Mouse (Mus musculus) hindbrain, embryonic 12.5 days (tissue): ENCODE data around the gene Srsf1. TPM values are rescaled to one million over a fixed set of nuclear protein-coding genes. Genes with fewer than 3 reads are reported as not detected.

Source experiments
- ATAC-seq: fragments of 200-750 bp; cut with Nextera tagmentation; 2 replicates; pipeline ENCODE4 v1.8.0; 2017; ENCODE audit warnings: moderate TSS enrichment; ENCODE audit not compliant: low FRiP score
- H3K27ac ChIP-seq: fragments of 300-500 bp; sonication (generic); 2 replicates; pipeline ENCODE4 v1.5.1; 2016; ENCODE audit warnings: mild to moderate bottlenecking
- H3K27me3 ChIP-seq: fragments of 300-500 bp; sonication (generic); 2 replicates; pipeline ENCODE4 v1.6.1; 2016; ENCODE audit warnings: mild to moderate bottlenecking
- H3K36me3 ChIP-seq: fragments of 300-500 bp; sonication (generic); 2 replicates; pipeline ENCODE4 v1.6.1; 2016; ENCODE audit warnings: mild to moderate bottlenecking
- H3K4me1 ChIP-seq: fragments of 300-500 bp; sonication (generic); 2 replicates; pipeline ENCODE4 v1.6.1; 2016
- H3K4me2 ChIP-seq: fragments of 300-500 bp; sonication (generic); replicated peaks from 2 replicates; pipeline ENCODE4 v1.6.1; 2016; ENCODE audit warnings: mild to moderate bottlenecking
- H3K4me3 ChIP-seq: fragments of 300-500 bp; sonication (generic); 2 replicates; pipeline ENCODE4 v1.5.1; 2016; ENCODE audit warnings: mild to moderate bottlenecking
- H3K9ac ChIP-seq: fragments of 300-500 bp; sonication (generic); 2 replicates; pipeline ENCODE4 v1.6.1; 2016; ENCODE audit warnings: mild to moderate bottlenecking, moderate library complexity
- H3K9me3 ChIP-seq: fragments of 300-500 bp; sonication (generic); replicated peaks from 2 replicates; pipeline ENCODE4 v1.6.1; 2016; ENCODE audit warnings: mild to moderate bottlenecking
- WGBS: fragments of 180-500 bp; shearing (Covaris S2); methylation state at CpG from one replicate; pipeline ENCODE4 v1.1.7; 2016; 5-methylcytosine and 5-hydroxymethylcytosine counted together
- polyA plus RNA-seq: library from polyadenylated mRNA; unstranded; fragments of >200 nt; fragmentation: Nextera tagmentation; extraction: Ambion mirVana; gene quantifications from 2 replicates; pipeline ENCODE4 v1.2.1, GENCODE M21; 2016

The Srsf1 gene
- polyA plus RNA-seq, 1 experiment from 2014 or later: 468 TPM

- Histone ChIP-seq H3K4me2 (no peak overlapping the region), H3K27me3 (no peaks in the 10 kb centered on the region), H3K9me3 (0 out of 2 replicates have a peak, but pooled peaks cover 3% of the 10 kb centered on the region), H3K27ac (no peak overlapping the region), H3K4me1 (peaks cover 24% of the 10 kb centered on the region), H3K4me3 (no peak overlapping the region), H3K36me3 (peaks cover 16% of the 10 kb centered on the region), H3K9ac (no peak overlapping the region)
- whole genome bisulfite sequencing: 90% methylated on average over 4 of the region's 4 CpGs
- no peak for ATAC-seq
These were observed 1.3 kb upstream of the Srsf1 start for GRCm38 (mm10) chr11:88045878-88046277.

- Histone ChIP-seq H3K4me1 (peaks cover 24% of the 10 kb centered on the region), H3K36me3 (peaks cover 18% of the 10 kb centered on the region), H3K9me3 (0 out of 2 replicates have a peak, but pooled peaks cover 3% of the 10 kb centered on the region), H3K4me3 (peak overlapping the region; percentile 97), H3K9ac (peak overlapping the region; percentile 99), H3K4me2 (peak overlapping the region; percentile 91), H3K27ac (peak overlapping the region; percentile 99), H3K27me3 (no peaks in the 10 kb centered on the region)
- 62% methylated on average over 17 of the region's 17 CpGs for WGBS
- no peak for ATAC-seq
These were observed 743 bp upstream of the Srsf1 start for GRCm38 (mm10) chr11:88046323-88046937.

GRCm38 (mm10) chr11:88047871-88048531 lies 828 bp downstream of the Srsf1 start:
- Histone ChIP-seq H3K4me3 (peak overlapping the region; percentile 97), H3K27ac (peak overlapping the region; percentile 99), H3K27me3 (no peaks in the 10 kb centered on the region), H3K36me3 (peaks cover 24% of the 10 kb centered on the region), H3K4me1 (peaks cover 24% of the 10 kb centered on the region), H3K4me2 (peak overlapping the region; percentile 91), H3K9ac (peak overlapping the region; percentile 99), H3K9me3 (0 out of 2 replicates have a peak, but pooled peaks cover 2% of the 10 kb centered on the region)
- peak; percentile 82 for ATAC-seq
- WGBS: under 1% methylated on average over 61 of the region's 76 CpGs

- Histone ChIP-seq H3K4me1 (peaks cover 26% of the 10 kb centered on the region), H3K9me3 (no peaks in the 10 kb centered on the region), H3K27ac (no peak overlapping the region), H3K9ac (peak overlapping the region; percentile 99), H3K4me3 (peak overlapping the region; percentile 97), H3K4me2 (peak overlapping the region; percentile 91), H3K27me3 (no peaks in the 10 kb centered on the region), H3K36me3 (peaks cover 26% of the 10 kb centered on the region)
- ATAC-seq: no peak
- 24% methylated on average over 26 of the region's 26 CpGs for WGBS
These were observed 1.9 kb downstream of the Srsf1 start for GRCm38 (mm10) chr11:88048961-88049670.

DNA sequence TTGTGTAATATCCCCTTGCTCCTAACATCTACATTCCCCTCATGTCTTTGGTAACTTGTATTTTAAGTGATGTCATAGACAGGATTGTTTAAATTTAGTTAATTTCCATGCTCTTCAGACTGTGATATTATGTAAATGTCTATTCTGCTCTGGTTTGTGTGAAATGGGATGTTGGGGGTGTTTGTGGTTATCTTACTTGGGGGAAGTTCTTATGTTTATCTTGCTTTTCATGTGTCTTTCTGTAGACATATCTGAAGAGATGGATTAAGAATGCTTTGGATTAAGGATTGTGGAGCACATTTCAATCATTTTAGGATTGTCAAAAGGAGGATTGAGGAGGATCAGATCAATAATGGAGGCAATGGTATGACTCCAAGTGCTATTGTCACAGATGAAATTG lies 2.6 kb downstream of the Srsf1 start:
- no peak for ATAC-seq
- no peaks in the 10 kb centered on the region for H3K27me3 ChIP-seq
- H3K4me3 ChIP-seq: peak overlapping the region; percentile 97
- H3K9me3 ChIP-seq: no peaks in the 10 kb centered on the region
- no peak overlapping the region for H3K27ac ChIP-seq
- peaks cover 26% of the 10 kb centered on the region for H3K36me3 ChIP-seq
- peak overlapping the region; percentile 91 for H3K4me2 ChIP-seq
- H3K4me1 ChIP-seq: peaks cover 26% of the 10 kb centered on the region
- peak overlapping the region; percentile 99 for H3K9ac ChIP-seq

DNA sequence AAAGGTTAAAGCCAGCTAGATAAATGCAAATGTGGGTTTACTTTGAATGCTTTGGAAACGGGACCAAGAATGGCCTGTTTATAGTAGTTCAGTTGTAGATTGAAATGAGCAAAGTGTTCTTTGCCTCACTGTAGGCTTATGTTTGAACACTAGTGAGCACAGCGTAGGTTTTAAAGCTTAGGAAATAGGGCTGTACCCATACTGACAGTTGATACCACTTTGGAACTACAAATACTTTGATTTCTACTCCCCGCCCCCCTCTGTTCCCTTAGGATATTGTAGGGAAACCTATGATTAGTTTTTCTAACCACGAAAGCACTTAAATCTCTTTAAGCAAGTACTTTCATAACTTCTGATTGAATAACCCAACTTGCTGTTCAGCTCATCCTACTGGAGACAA lies 5.5 kb downstream of the Srsf1 start:
- peaks cover 19% of the 10 kb centered on the region for H3K4me1 ChIP-seq
- no peak overlapping the region for H3K4me2 ChIP-seq
- H3K36me3 ChIP-seq: peaks cover 26% of the 10 kb centered on the region
- no peaks in the 10 kb centered on the region for H3K27me3 ChIP-seq
- H3K9ac ChIP-seq: no peak overlapping the region
- no peak overlapping the region for H3K27ac ChIP-seq
- no peaks in the 10 kb centered on the region for H3K9me3 ChIP-seq
- H3K4me3 ChIP-seq: no peak overlapping the region
- no peak for ATAC-seq
- WGBS: 84% methylated on average over 4 of the region's 4 CpGs

DNA sequence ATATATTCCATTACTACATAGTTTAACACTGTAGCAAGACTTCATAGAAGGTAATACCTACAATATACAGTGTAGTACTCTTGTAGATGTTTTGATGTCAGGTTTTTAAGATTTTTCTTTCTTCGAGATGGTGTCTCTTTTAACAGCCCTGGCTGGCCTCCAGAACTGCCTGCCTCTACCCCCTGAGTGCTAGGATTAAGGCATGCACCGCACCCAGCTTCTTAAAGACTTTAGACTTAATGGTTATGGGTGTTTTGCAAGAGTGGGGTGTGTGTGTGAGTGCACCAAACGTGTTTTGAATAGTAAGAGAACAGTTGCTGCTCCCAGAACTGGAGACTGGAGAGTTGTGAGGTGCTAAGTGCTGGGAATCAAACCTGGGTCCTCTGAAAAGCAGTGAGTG lies 6.6 kb downstream of the Srsf1 start:
- 74% methylated on average over 3 of the region's 3 CpGs for WGBS
- Histone ChIP-seq H3K4me2 (no peak overlapping the region), H3K36me3 (peaks cover 26% of the 10 kb centered on the region), H3K9ac (no peak overlapping the region), H3K27me3 (no peaks in the 10 kb centered on the region), H3K4me1 (peaks cover 19% of the 10 kb centered on the region), H3K9me3 (no peaks in the 10 kb centered on the region), H3K27ac (no peak overlapping the region), H3K4me3 (no peak overlapping the region)
- ATAC-seq: no peak

DNA sequence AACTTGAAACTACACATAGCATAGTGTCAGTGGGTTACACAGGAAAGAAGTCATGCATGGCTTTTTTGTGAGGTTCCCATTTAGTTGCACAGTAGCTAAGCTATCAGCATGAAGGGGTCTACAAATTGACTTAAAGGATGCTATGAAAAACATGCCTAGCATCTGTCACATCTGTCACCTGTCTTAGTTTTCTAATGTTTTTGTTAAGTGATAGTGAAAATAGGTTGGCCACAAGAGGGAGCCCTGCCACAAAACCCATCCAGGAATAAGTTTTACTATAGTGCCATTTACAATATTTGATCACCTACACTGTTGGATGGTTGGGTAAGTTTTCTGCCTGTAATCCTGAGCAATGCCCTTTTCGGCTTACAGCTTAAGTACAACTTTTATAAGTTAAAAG lies 7.4 kb downstream of the Srsf1 start:
- no peak overlapping the region; the same call in 1 of the 2 replicates for H3K9ac ChIP-seq
- H3K27me3 ChIP-seq: no peaks in the 10 kb centered on the region
- no peak for ATAC-seq
- no peak overlapping the region for H3K4me3 ChIP-seq
- H3K9me3 ChIP-seq: no peaks in the 10 kb centered on the region
- no peak overlapping the region for H3K27ac ChIP-seq
- H3K4me2 ChIP-seq: no peak overlapping the region
- H3K4me1 ChIP-seq: peaks cover 11% of the 10 kb centered on the region
- 89% methylated on average over 1 of the region's 1 CpGs for WGBS
- peaks cover 21% of the 10 kb centered on the region for H3K36me3 ChIP-seq

DNA sequence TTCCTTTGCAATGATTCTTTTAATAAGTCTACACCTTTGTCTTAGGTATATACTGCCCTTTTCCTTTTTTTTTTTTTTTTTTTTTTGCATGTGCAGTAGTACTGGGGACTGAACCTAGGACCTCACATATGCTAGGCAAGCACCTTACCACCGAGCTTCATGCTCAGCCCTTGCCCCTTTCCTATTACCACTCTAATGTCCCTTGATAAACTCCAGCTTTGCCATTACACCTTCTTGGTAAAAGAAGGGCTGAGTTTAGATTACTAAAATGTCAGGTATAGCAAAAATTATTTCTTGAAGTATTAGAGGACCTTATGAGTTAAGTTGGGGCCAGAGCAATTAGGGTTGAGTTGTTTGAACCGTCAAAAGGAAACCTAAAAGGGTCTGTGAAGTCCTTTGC lies 8.6 kb downstream of the Srsf1 start:
- Histone ChIP-seq H3K9ac (no peak overlapping the region), H3K27ac (no peak overlapping the region), H3K9me3 (no peaks in the 10 kb centered on the region), H3K4me3 (no peak overlapping the region), H3K4me1 (0 out of 2 replicates have a peak, but pooled peaks cover 3% of the 10 kb centered on the region), H3K4me2 (no peak overlapping the region), H3K27me3 (no peaks in the 10 kb centered on the region), H3K36me3 (peaks cover 11% of the 10 kb centered on the region)
- 87% methylated on average over 2 of the region's 2 CpGs for WGBS
- no peak for ATAC-seq

DNA sequence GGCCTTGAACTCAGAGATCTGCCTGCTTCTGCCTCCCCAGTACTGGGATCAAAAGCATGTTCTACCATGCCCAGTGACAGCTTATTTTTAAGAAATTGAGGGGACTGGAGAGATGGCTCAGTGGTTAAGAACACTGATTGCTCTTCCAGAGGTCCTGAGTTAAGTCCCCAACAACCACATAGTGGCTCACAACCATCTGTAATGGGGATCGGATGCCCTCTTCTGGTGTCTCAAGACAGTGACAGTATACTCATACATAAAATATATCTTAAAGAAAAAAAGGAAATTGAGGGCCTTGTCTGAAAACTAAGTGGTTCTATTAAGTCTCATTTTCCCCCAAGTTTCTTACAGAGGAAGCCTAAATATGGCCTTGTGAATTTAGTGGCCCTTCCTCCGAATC lies 10.6 kb downstream of the Srsf1 start:
- no peak overlapping the region for H3K4me2 ChIP-seq
- no peaks in the 10 kb centered on the region for H3K9me3 ChIP-seq
- no peak overlapping the region for H3K27ac ChIP-seq
- 0 out of 2 replicates have a peak, but pooled peaks cover 2% of the 10 kb centered on the region for H3K4me1 ChIP-seq
- no peaks in the 10 kb centered on the region for H3K27me3 ChIP-seq
- ATAC-seq: no peak
- no peak overlapping the region for H3K4me3 ChIP-seq
- no peak overlapping the region for H3K9ac ChIP-seq
- H3K36me3 ChIP-seq: peaks cover 3% of the 10 kb centered on the region; the same call in 1 of the 2 replicates
- WGBS: 71% methylated on average over 2 of the region's 2 CpGs

GRCm38 (mm10) chr11:88059141-88059540 lies 12.0 kb downstream of the Srsf1 start:
- ATAC-seq: peak; percentile 60
- WGBS: 48% methylated on average over 2 of the region's 2 CpGs

GRCm38 (mm10) chr11:88061892-88062625 lies 14.9 kb downstream of the Srsf1 start:
- Histone ChIP-seq H3K27me3 (no peaks in the 10 kb centered on the region), H3K36me3 (no peaks in the 10 kb centered on the region), H3K27ac (no peak overlapping the region), H3K9ac (no peak overlapping the region), H3K4me2 (no peak overlapping the region), H3K4me1 (peaks cover under 1% of the 10 kb centered on the region), H3K4me3 (no peak overlapping the region), H3K9me3 (no peaks in the 10 kb centered on the region)
- WGBS: 75% methylated on average over 2 of the region's 2 CpGs
- no peak for ATAC-seq

More at GRCm38 (mm10) chr11:88059141-88059540, 12.0 kb downstream of the Srsf1 start:
- Histone ChIP-seq H3K27ac (no peak overlapping the region), H3K4me3 (no peak overlapping the region), H3K36me3 (no peaks in the 10 kb centered on the region), H3K4me2 (no peak overlapping the region), H3K4me1 (no peaks in the 10 kb centered on the region), H3K9me3 (no peaks in the 10 kb centered on the region), H3K9ac (no peak overlapping the region), H3K27me3 (no peaks in the 10 kb centered on the region)
